Mouse (Mus musculus): ENCODE measurements around the gene Bpifa6.
A peak's percentile ranks its signal among the peaks of the same experiment; 100 is the strongest.

Bpifa6 gene

DNA sequence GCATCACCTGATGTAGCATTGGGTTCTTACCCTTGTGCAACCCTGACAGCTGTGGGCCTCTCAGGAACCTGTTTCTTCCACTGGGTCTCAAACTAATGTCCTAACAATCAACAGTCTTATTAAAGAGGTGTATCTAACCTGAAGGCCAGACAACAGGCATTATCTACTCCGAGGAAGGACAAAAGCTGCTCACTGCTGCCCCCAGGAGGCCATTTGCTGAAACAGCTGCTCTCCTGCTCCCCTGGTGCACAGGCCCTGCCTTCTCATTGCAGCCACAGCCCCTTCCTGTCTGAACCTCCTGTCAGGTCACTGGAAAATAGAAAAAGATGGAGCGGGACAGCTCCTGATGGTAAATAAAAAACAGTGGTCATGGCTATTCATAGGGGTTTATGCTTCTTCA, 64.2 kb downstream of the Bpifa6 start:
- peak; percentile 49 for DNase-seq (ENCODE audit: low read depth)

GRCm38 (mm10) chr2:154044743-154045142, 70.0 kb downstream of the Bpifa6 start:
- DNase-seq (ENCODE audit: low read depth): no peak
